Mouse (Mus musculus) naive thymus-derived CD4-positive, alpha-beta T cell, adult 5 months (primary cell): ENCODE measurements around the gene Gm26661. TPM values are rescaled to one million over a fixed set of nuclear protein-coding genes. Genes with fewer than 3 reads are reported as not detected.

Experiments used
- polyA plus RNA-seq: library from polyadenylated mRNA; unstranded; fragments of 100-300 nt; shearing (Covaris generic); gene quantifications from one replicate; pipeline ENCODE4 v1.2.1, GENCODE M21; 2017

The Gm26661 gene
- polyA plus RNA-seq: not detected

GRCm38 (mm10) chr14:7791532-7792159, at the start of gene Gm26661:
Gene Gm26661, plus strand, starts transcription at chr14:7791587.

GRCm38 (mm10) chr14:7817770-7818462, 26.5 kb downstream of the Gm26661 start, which contains the start of gene Flnb:
Gene Flnb, plus strand, starts transcription at chr14:7817957.

Other genes with a start within 250 kb of the Gm26661 start
- not detected for gene Gm3558, start 223.0 kb upstream of the Gm26661 start, polyA plus RNA-seq
- gene Gm10338, start 196.0 kb upstream of the Gm26661 start, polyA plus RNA-seq: not detected
- gene Gm10128, start 147.6 kb upstream of the Gm26661 start, polyA plus RNA-seq: not detected
- 19.0 TPM for gene Flnb, start 26.4 kb downstream of the Gm26661 start, polyA plus RNA-seq
- not detected for gene Gm45521, start 165.7 kb downstream of the Gm26661 start, polyA plus RNA-seq
- gene Dnase1l3, start 203.0 kb downstream of the Gm26661 start, polyA plus RNA-seq: 0.07 TPM
- 18.7 TPM for gene Abhd6, start 211.3 kb downstream of the Gm26661 start, polyA plus RNA-seq